Mouse (Mus musculus) testis, adult 2 months (tissue): ENCODE data around the gene Lypla2.

Source experiments
- CTCF ChIP-seq: fragments of 200-500 bp; IDR thresholded peaks from 2 replicates; pipeline ENCODE4 v1.5.1; 2012; ENCODE audit warnings: low read depth, mild to moderate bottlenecking, inconsistent platforms, low read length, moderate library complexity; ENCODE audit not compliant: control insufficient read depth, insufficient read depth, insufficient replicate concordance
- POLR2A ChIP-seq: fragments of 200-500 bp; IDR thresholded peaks from 2 replicates; pipeline ENCODE4 v1.6.1; 2012; ENCODE audit warnings: low read depth, mild to moderate bottlenecking, inconsistent platforms, low read length, moderate library complexity; ENCODE audit not compliant: control insufficient read depth

- peak; percentile 92 for TF ChIP-seq POLR2A
- no peak for TF ChIP-seq CTCF
These were observed 8.8 kb downstream of the Lypla2 start, which contains the start of gene Gale for GRCm38 (mm10) chr4:135963457-135964193.
